Mouse (Mus musculus) gastrocnemius, adult 8-10 months (tissue): ENCODE measurements around the gene Dmrtc1a. TPM values are rescaled to one million over a fixed set of nuclear protein-coding genes. Genes with fewer than 3 reads are reported as not detected.
"Not testable (repeated sequence)": the region's sequence is repeated elsewhere in the genome, so short reads cannot be mapped to it uniquely, and the experiment has no call there.

Source experiments
- DNase-seq, 2 experiments: peaks; one replicate each; pipeline ENCODE4 v3.0.0; 2022; ENCODE audit warnings: low spot score in 2 of 2
- total RNA-seq, 4 experiments: library from RNA; stranded (reverse); gene quantifications; 2 replicates each; pipeline ENCODE4 v1.2.4; 2022

Dmrtc1a gene
- not detected for total RNA-seq

- not testable (repeated sequence) for DNase-seq
These were observed at the start of gene Dmrtc1a, which contains the start of gene 1700011M02Rik for GRCm38 (mm10) chrX:102908587-102908986. Dmrtc1a (minus strand) TSS chrX:102908687. 1700011M02Rik (plus strand) TSS chrX:102908905.

- not testable (repeated sequence) for DNase-seq
These were observed 41.6 kb upstream of the Dmrtc1a start for GRCm38 (mm10) chrX:102950136-102950535.

- no peak for DNase-seq
These were observed 28.3 kb upstream of the Dmrtc1a start for GRCm38 (mm10) chrX:102936743-102937142.

GRCm38 (mm10) chrX:102934395-102934764 is 25.9 kb upstream of the Dmrtc1a start:
- no peak for DNase-seq

- DNase-seq = no peak
These were observed 25.3 kb upstream of the Dmrtc1a start for GRCm38 (mm10) chrX:102933571-102934394.

GRCm38 (mm10) chrX:102932992-102933570 is 24.6 kb upstream of the Dmrtc1a start:
- no peak for DNase-seq

GRCm38 (mm10) chrX:102928072-102928471 is 19.6 kb upstream of the Dmrtc1a start, which contains the start of gene 1700018G05Rik:
1700018G05Rik (plus strand) TSS chrX:102928372.
- not testable (repeated sequence) for DNase-seq

GRCm38 (mm10) chrX:102926707-102927106 is 18.2 kb upstream of the Dmrtc1a start:
- DNase-seq = not testable (repeated sequence)

- DNase-seq = not testable (repeated sequence)
These were observed 6.3 kb upstream of the Dmrtc1a start for GRCm38 (mm10) chrX:102914823-102915222.

GRCm38 (mm10) chrX:102867871-102868270 is 40.6 kb downstream of the Dmrtc1a start, which contains the start of gene 1700031F05Rik:
1700031F05Rik (minus strand) TSS chrX:102867971.
- no peak for DNase-seq

- not testable (repeated sequence) for DNase-seq
These were observed 54.0 kb downstream of the Dmrtc1a start, which contains the start of gene Dmrtc1c2 for GRCm38 (mm10) chrX:102854516-102854915. Dmrtc1c2 (minus strand) TSS chrX:102854616.

Other genes starting within 250 kb of the Dmrtc1a start
- not detected for gene Gm3880, start 221.7 kb downstream of the Dmrtc1a start, total RNA-seq
- not detected for gene Gm9112, start 201.1 kb downstream of the Dmrtc1a start, total RNA-seq
- gene Dmrtc1b, start 200.8 kb downstream of the Dmrtc1a start, total RNA-seq = not detected
- gene Dmrtc1c1, start 105.7 kb downstream of the Dmrtc1a start, total RNA-seq = not detected
- gene Dmrtc1c2, start 54.1 kb downstream of the Dmrtc1a start, total RNA-seq = not detected
- gene 1700031F05Rik, start 40.7 kb downstream of the Dmrtc1a start, total RNA-seq = not detected
- not detected for gene 1700011M02Rik, start 218 bp upstream of the Dmrtc1a start, total RNA-seq
- not detected for gene 1700018G05Rik, start 19.7 kb upstream of the Dmrtc1a start, total RNA-seq